Mouse (Mus musculus): Measurements from ENCODE around the gene Smtnl2. TPM values are rescaled to one million over a fixed set of nuclear protein-coding genes. Genes with fewer than 3 reads are reported as not detected.
"Not testable (repeated sequence)": the region's sequence is repeated elsewhere in the genome, so short reads cannot be mapped to it uniquely, and the experiment has no call there.

Gene Smtnl2
- polyA plus RNA-seq, 1 experiment from 2014 or later, result 3.5 TPM

GRCm38 (mm10) chr11:72353186-72353585, 58.3 kb downstream of the Smtnl2 start:
- DNase-seq, result no peak
- H3K36me3 ChIP-seq (replicated peaks; ENCODE audit: insufficient read depth, low read length), result no peaks in the 10 kb centered on the region
- H3K27me3 ChIP-seq (ENCODE audit: insufficient read depth, low read length), result 0 out of 2 replicates have a peak, but pooled peaks cover 2% of the 10 kb centered on the region
- 69% methylated on average over 3 of the region's 3 CpGs for WGBS (ENCODE audit: insufficient replicate concordance)
- TF ChIP-seq CTCF (IDR thresholded peaks at IDR 0.05; ENCODE audit: low read depth) (no peak), EP300 (IDR thresholded peaks at IDR 0.05; ENCODE audit: low read depth) (no peak)
- no peak overlapping the region for H3K9ac ChIP-seq (replicated peaks)
- no peak overlapping the region for H3K4me2 ChIP-seq (ENCODE audit: low read depth, low read length)
- no peaks in the 10 kb centered on the region for H3K9me3 ChIP-seq (ENCODE audit: low read length)
- no peak overlapping the region for H3K27ac ChIP-seq (ENCODE audit: low read depth)
- ATAC-seq, result no peak
- H3K4me3 ChIP-seq (ENCODE audit: low read depth, low read length), result no peak overlapping the region
- H3K4me1 ChIP-seq (ENCODE audit: insufficient read depth), result peaks cover 3% of the 10 kb centered on the region; the same call in 1 of the 2 replicates

DNA sequence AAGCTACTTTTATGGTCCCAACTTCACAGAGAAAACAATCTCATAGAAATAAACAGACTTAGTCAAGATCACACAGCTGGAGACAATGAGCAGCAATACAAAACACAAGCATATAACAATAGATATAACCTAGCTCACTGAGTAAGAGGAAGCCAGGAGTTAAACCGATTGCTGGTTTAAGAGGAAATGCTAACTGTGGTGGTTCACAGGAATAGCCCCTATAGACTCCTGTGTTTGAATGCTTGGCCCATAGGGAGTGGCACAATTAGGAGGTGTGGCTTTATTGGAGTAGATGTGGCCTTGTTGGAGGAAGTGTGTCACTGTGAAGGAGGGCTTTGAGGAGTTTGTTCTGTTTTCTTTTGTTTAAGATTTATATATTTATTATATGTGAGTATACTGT, 59.2 kb downstream of the Smtnl2 start:
- H3K4me1 ChIP-seq (ENCODE audit: insufficient read depth), result peaks cover 3% of the 10 kb centered on the region; the same call in 1 of the 2 replicates
- WGBS (ENCODE audit: insufficient replicate concordance), result 20% methylated on average over 1 of the region's 1 CpGs
- H3K4me2 ChIP-seq (ENCODE audit: low read depth, low read length), result no peak overlapping the region
- H3K36me3 ChIP-seq (replicated peaks; ENCODE audit: insufficient read depth, low read length), result no peaks in the 10 kb centered on the region
- no peak for TF ChIP-seq EP300 (IDR thresholded peaks at IDR 0.05; ENCODE audit: low read depth)
- ATAC-seq, result no peak
- 0 out of 2 replicates have a peak, but pooled peaks cover 2% of the 10 kb centered on the region for H3K27me3 ChIP-seq (ENCODE audit: insufficient read depth, low read length)
- no peaks in the 10 kb centered on the region for H3K9me3 ChIP-seq (ENCODE audit: low read length)
- H3K9ac ChIP-seq (replicated peaks), result no peak overlapping the region
- no peak overlapping the region for H3K4me3 ChIP-seq (ENCODE audit: low read depth, low read length)
- no peak for DNase-seq
- H3K27ac ChIP-seq (ENCODE audit: low read depth), result no peak overlapping the region

DNA sequence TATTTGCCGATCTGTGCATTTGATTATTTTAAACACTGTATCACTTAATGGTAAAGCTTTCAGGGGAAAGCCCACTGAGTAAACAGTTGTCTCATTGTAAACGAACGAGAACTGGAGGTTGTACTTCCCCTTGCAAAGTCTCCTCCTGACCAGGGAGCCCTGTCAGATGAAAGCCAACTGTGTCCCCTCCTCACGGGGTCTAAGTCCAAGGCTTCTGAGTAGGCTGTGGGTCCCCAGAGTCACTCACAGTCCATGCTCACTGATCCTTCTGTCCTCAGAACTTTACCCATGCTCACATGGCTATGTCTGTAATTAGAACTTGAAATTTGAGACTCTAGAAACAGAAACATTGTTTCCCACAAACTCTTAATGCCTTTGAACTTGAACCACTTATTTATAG, 61.9 kb downstream of the Smtnl2 start:
- Histone ChIP-seq H3K36me3 (replicated peaks; ENCODE audit: insufficient read depth, low read length) (no peaks in the 10 kb centered on the region), H3K4me2 (ENCODE audit: low read depth, low read length) (no peak overlapping the region), H3K4me3 (ENCODE audit: low read depth, low read length) (no peak overlapping the region), H3K9ac (replicated peaks) (no peak overlapping the region), H3K4me1 (ENCODE audit: insufficient read depth) (no peaks in the 10 kb centered on the region), H3K27ac (ENCODE audit: low read depth) (no peak overlapping the region), H3K27me3 (ENCODE audit: insufficient read depth, low read length) (no peaks in the 10 kb centered on the region), H3K9me3 (ENCODE audit: low read length) (no peaks in the 10 kb centered on the region)
- ATAC-seq (no peak), DNase-seq (no peak)
- 46% methylated on average over 4 of the region's 4 CpGs for WGBS (ENCODE audit: insufficient replicate concordance)
- TF ChIP-seq CTCF (IDR thresholded peaks at IDR 0.05; ENCODE audit: low read depth) (no peak), EP300 (IDR thresholded peaks at IDR 0.05; ENCODE audit: low read depth) (no peak)

DNA sequence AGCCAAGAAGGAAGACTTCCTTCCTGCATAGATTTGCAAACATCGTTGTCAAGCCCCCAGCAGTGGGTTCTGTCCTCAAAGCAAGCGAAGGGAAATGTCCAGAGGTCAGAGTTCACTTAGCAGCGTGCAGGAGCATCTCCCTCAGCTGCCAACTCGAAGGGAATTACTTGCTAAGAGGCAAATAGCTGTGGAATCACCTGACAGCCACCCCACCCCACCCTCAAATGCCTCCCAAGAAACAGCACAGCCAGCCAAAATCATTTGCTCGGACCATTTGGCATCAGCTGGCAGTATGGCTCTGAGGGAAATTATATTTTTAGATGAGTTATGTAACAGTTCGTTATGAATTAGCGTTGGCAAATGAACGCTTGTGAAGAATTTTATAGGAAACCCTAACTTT, 62.5 kb downstream of the Smtnl2 start:
- no peak overlapping the region for H3K4me3 ChIP-seq (ENCODE audit: low read depth, low read length)
- H3K4me1 ChIP-seq (ENCODE audit: insufficient read depth), result no peaks in the 10 kb centered on the region
- no peak overlapping the region for H3K4me2 ChIP-seq (ENCODE audit: low read depth, low read length)
- H3K27ac ChIP-seq (ENCODE audit: low read depth), result no peak overlapping the region
- TF ChIP-seq EP300 (IDR thresholded peaks at IDR 0.05; ENCODE audit: low read depth) (no peak), CTCF (IDR thresholded peaks at IDR 0.05; ENCODE audit: low read depth) (no peak)
- H3K36me3 ChIP-seq (replicated peaks; ENCODE audit: insufficient read depth, low read length), result no peaks in the 10 kb centered on the region
- no peak overlapping the region for H3K9ac ChIP-seq (replicated peaks)
- DNase-seq (no peak), ATAC-seq (no peak)
- no peaks in the 10 kb centered on the region for H3K27me3 ChIP-seq (ENCODE audit: insufficient read depth, low read length)
- WGBS (ENCODE audit: insufficient replicate concordance), result 49% methylated on average over 8 of the region's 8 CpGs
- H3K9me3 ChIP-seq (ENCODE audit: low read length), result no peaks in the 10 kb centered on the region

- no peak overlapping the region for H3K27ac ChIP-seq (ENCODE audit: low read depth)
- no peak overlapping the region for H3K4me2 ChIP-seq (ENCODE audit: low read depth, low read length)
- DNase-seq (no peak), ATAC-seq (no peak)
- H3K27me3 ChIP-seq (ENCODE audit: insufficient read depth, low read length), result no peaks in the 10 kb centered on the region
- no peaks in the 10 kb centered on the region for H3K4me1 ChIP-seq (ENCODE audit: insufficient read depth)
- H3K9ac ChIP-seq (replicated peaks), result no peak overlapping the region
- H3K4me3 ChIP-seq (ENCODE audit: low read depth, low read length), result no peak overlapping the region
- H3K9me3 ChIP-seq (ENCODE audit: low read length), result no peaks in the 10 kb centered on the region
- WGBS (ENCODE audit: insufficient replicate concordance), result 50% methylated on average over 10 of the region's 10 CpGs
- TF ChIP-seq CTCF (IDR thresholded peaks at IDR 0.05; ENCODE audit: low read depth), result no peak
- TF ChIP-seq EP300 (IDR thresholded peaks at IDR 0.05; ENCODE audit: low read depth), result no peak
- no peaks in the 10 kb centered on the region for H3K36me3 ChIP-seq (replicated peaks; ENCODE audit: insufficient read depth, low read length)
Measured at GRCm38 (mm10) chr11:72348563-72348962, 63.0 kb downstream of the Smtnl2 start.

- Histone ChIP-seq H3K27me3 (ENCODE audit: insufficient read depth, low read length) (no peaks in the 10 kb centered on the region), H3K4me2 (ENCODE audit: low read depth, low read length) (no peak overlapping the region), H3K4me3 (ENCODE audit: low read depth, low read length) (no peak overlapping the region), H3K9me3 (ENCODE audit: low read length) (no peaks in the 10 kb centered on the region), H3K27ac (ENCODE audit: low read depth) (no peak overlapping the region), H3K9ac (replicated peaks) (no peak overlapping the region), H3K36me3 (replicated peaks; ENCODE audit: insufficient read depth, low read length) (no peaks in the 10 kb centered on the region), H3K4me1 (ENCODE audit: insufficient read depth) (0 out of 2 replicates have a peak, but pooled peaks cover 3% of the 10 kb centered on the region)
- DNase-seq, result no peak
- ATAC-seq, result no peak
- no peak for TF ChIP-seq CTCF (IDR thresholded peaks at IDR 0.05; ENCODE audit: low read depth)
- no peak for TF ChIP-seq EP300 (IDR thresholded peaks at IDR 0.05; ENCODE audit: low read depth)
- WGBS (ENCODE audit: insufficient replicate concordance), result 83% methylated on average over 11 of the region's 11 CpGs
Measured at GRCm38 (mm10) chr11:72344486-72344885, 67.0 kb downstream of the Smtnl2 start.

DNA sequence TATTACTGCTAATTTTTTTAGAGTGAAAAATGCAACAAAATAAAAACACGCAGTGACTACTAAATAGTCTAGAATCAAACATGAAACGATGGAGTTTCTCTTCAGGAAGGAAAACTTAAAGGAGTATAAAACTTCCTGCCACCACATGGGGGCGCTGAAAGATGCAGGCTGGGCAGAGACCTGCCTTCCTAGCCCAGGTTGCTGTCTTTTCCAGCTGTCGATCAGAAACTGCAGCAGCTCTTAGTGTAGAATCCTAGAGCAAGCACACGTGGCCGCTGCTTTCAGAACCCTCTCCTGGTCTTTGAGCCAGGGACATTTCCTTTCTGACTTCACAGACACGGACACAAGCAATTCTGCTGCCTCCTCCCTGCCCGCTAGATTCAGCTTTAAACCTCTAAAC, 67.6 kb downstream of the Smtnl2 start:
- no peak overlapping the region for H3K4me3 ChIP-seq (ENCODE audit: low read depth, low read length)
- H3K4me1 ChIP-seq (ENCODE audit: insufficient read depth), result 0 out of 2 replicates have a peak, but pooled peaks cover 3% of the 10 kb centered on the region
- no peak overlapping the region for H3K9ac ChIP-seq (replicated peaks)
- TF ChIP-seq CTCF (IDR thresholded peaks at IDR 0.05; ENCODE audit: low read depth) (peak; percentile 73), EP300 (IDR thresholded peaks at IDR 0.05; ENCODE audit: low read depth) (no peak)
- DNase-seq, result peak; percentile 68
- no peak overlapping the region for H3K27ac ChIP-seq (ENCODE audit: low read depth)
- no peak overlapping the region for H3K4me2 ChIP-seq (ENCODE audit: low read depth, low read length)
- no peaks in the 10 kb centered on the region for H3K9me3 ChIP-seq (ENCODE audit: low read length)
- no peak for ATAC-seq
- no peaks in the 10 kb centered on the region for H3K27me3 ChIP-seq (ENCODE audit: insufficient read depth, low read length)
- no peaks in the 10 kb centered on the region for H3K36me3 ChIP-seq (replicated peaks; ENCODE audit: insufficient read depth, low read length)
- WGBS (ENCODE audit: insufficient replicate concordance), result 22% methylated on average over 8 of the region's 8 CpGs

- H3K36me3 ChIP-seq (replicated peaks; ENCODE audit: insufficient read depth, low read length); H3K4me2 ChIP-seq (ENCODE audit: low read depth, low read length); H3K4me1 ChIP-seq (ENCODE audit: insufficient read depth); ATAC-seq; H3K4me3 ChIP-seq (ENCODE audit: low read depth, low read length); H3K27ac ChIP-seq (ENCODE audit: low read depth); H3K9ac ChIP-seq (replicated peaks); DNase-seq; H3K27me3 ChIP-seq (ENCODE audit: insufficient read depth, low read length); H3K9me3 ChIP-seq (ENCODE audit: low read length): not testable (repeated sequence)
- 90% methylated on average over 5 of the region's 5 CpGs for WGBS (ENCODE audit: insufficient replicate concordance)
Measured at GRCm38 (mm10) chr11:72343238-72343625, 68.3 kb downstream of the Smtnl2 start.
